Mouse (Mus musculus): Measurements from ENCODE around the gene C730034F03Rik.
"Not testable (repeated sequence)": the region's sequence is repeated elsewhere in the genome, so short reads cannot be mapped to it uniquely, and the experiment has no call there.

Gene C730034F03Rik

GRCm38 (mm10) chr15:89429352-89430221 is at the start of gene C730034F03Rik, which contains the start of the genes Gm44502 and Chkb:
Gene C730034F03Rik (plus strand): TSS chr15:89429589.
Gene Gm44502 (minus strand): TSS chr15:89429696.
Gene Chkb (minus strand): TSS chr15:89429908.
- DNase-seq (ENCODE audit: low read depth, low spot score): peak; percentile 93

- no peak for DNase-seq (ENCODE audit: low read depth, low spot score)
Measured at GRCm38 (mm10) chr15:89384617-89385016, 44.8 kb upstream of the C730034F03Rik start, which contains the start of gene Klhdc7b. Gene Klhdc7b (plus strand): TSS chr15:89384917.

GRCm38 (mm10) chr15:89387127-89387526 is 42.3 kb upstream of the C730034F03Rik start:
- DNase-seq (ENCODE audit: low read depth, low spot score): no peak

GRCm38 (mm10) chr15:89390081-89390480 is 39.3 kb upstream of the C730034F03Rik start:
- DNase-seq (ENCODE audit: low read depth, low spot score): no peak

- DNase-seq (ENCODE audit: low read depth, low spot score): no peak
Measured at GRCm38 (mm10) chr15:89396883-89397282, 32.5 kb upstream of the C730034F03Rik start.

- DNase-seq (ENCODE audit: low read depth, low spot score): no peak
Measured at GRCm38 (mm10) chr15:89398146-89398545, 31.2 kb upstream of the C730034F03Rik start.

GRCm38 (mm10) chr15:89399716-89400115 is 29.7 kb upstream of the C730034F03Rik start:
- no peak for DNase-seq (ENCODE audit: low read depth, low spot score)

GRCm38 (mm10) chr15:89402471-89402870 is 26.9 kb upstream of the C730034F03Rik start:
- no peak for DNase-seq (ENCODE audit: low read depth, low spot score)

GRCm38 (mm10) chr15:89404831-89405623 is 24.4 kb upstream of the C730034F03Rik start:
- no peak for DNase-seq (ENCODE audit: low read depth, low spot score)

GRCm38 (mm10) chr15:89406691-89407090 is 22.7 kb upstream of the C730034F03Rik start:
- no peak for DNase-seq (ENCODE audit: low read depth, low spot score)

GRCm38 (mm10) chr15:89410118-89410517 is 19.3 kb upstream of the C730034F03Rik start, which contains the start of gene Syce3:
Gene Syce3 (minus strand): TSS chr15:89410503.
- DNase-seq (ENCODE audit: low read depth, low spot score): no peak

GRCm38 (mm10) chr15:89415282-89415681 is 14.1 kb upstream of the C730034F03Rik start:
- no peak for DNase-seq (ENCODE audit: low read depth, low spot score)

GRCm38 (mm10) chr15:89421938-89422337 is 7.5 kb upstream of the C730034F03Rik start:
- no peak for DNase-seq (ENCODE audit: low read depth, low spot score)

- DNase-seq (ENCODE audit: low read depth, low spot score): no peak
Measured at GRCm38 (mm10) chr15:89424621-89425020, 4.8 kb upstream of the C730034F03Rik start.

GRCm38 (mm10) chr15:89425711-89426121 is 3.7 kb upstream of the C730034F03Rik start, which contains the start of gene Cpt1b:
Gene Cpt1b (minus strand): TSS chr15:89425863.
- DNase-seq (ENCODE audit: low read depth, low spot score): peak; percentile 8

GRCm38 (mm10) chr15:89426716-89427115 is 2.7 kb upstream of the C730034F03Rik start:
- DNase-seq (ENCODE audit: low read depth, low spot score): no peak

GRCm38 (mm10) chr15:89428136-89428790 is 1.1 kb upstream of the C730034F03Rik start:
- no peak for DNase-seq (ENCODE audit: low read depth, low spot score)

- DNase-seq (ENCODE audit: low read depth, low spot score): no peak
Measured at GRCm38 (mm10) chr15:89428821-89429351, 503 bp upstream of the C730034F03Rik start.

GRCm38 (mm10) chr15:89430341-89430740 is 952 bp downstream of the C730034F03Rik start:
- peak; percentile 5 for DNase-seq (ENCODE audit: low read depth, low spot score)

- DNase-seq (ENCODE audit: low read depth, low spot score): not testable (repeated sequence)
Measured at GRCm38 (mm10) chr15:89430771-89431170, 1.4 kb downstream of the C730034F03Rik start.

- no peak for DNase-seq (ENCODE audit: low read depth, low spot score)
Measured at GRCm38 (mm10) chr15:89431271-89431670, 1.9 kb downstream of the C730034F03Rik start.
